Mouse (Mus musculus) heart, postnatal 0 days (tissue): ENCODE results near the gene Cfap44. TPM values are rescaled to one million over a fixed set of nuclear protein-coding genes. Genes with fewer than 3 reads are reported as not detected.

ENCODE experiments used
- ATAC-seq: fragments of 200-750 bp; cut with Nextera tagmentation; 2 replicates; pipeline ENCODE4 v1.8.0; 2017; ENCODE audit warnings: low read depth, moderate number of reproducible peaks, moderate library complexity; ENCODE audit not compliant: insufficient read depth
- DNase-seq: peaks from one replicate; pipeline ENCODE4 v3.0.0-alpha.2; 2016; ENCODE audit warnings: low spot score
- H3K27ac ChIP-seq: fragments of 300-500 bp; sonication (generic); 2 replicates; pipeline ENCODE4 v1.5.1; 2014; ENCODE audit warnings: low read depth, mild to moderate bottlenecking
- H3K27me3 ChIP-seq: fragments of 300-500 bp; sonication (generic); 2 replicates; pipeline ENCODE4 v1.6.1; 2014; ENCODE audit warnings: low read length, mixed read lengths; ENCODE audit not compliant: control insufficient read depth, insufficient read depth
- H3K36me3 ChIP-seq: fragments of 300-500 bp; sonication (generic); replicated peaks from 2 replicates; pipeline ENCODE4 v1.6.1; 2014; ENCODE audit warnings: low read length, mixed read lengths; ENCODE audit not compliant: control insufficient read depth, insufficient read depth
- H3K4me1 ChIP-seq: fragments of 300-500 bp; sonication (generic); 2 replicates; pipeline ENCODE4 v1.6.1; 2014; ENCODE audit warnings: antibody characterized with exemption; ENCODE audit not compliant: control insufficient read depth, insufficient read depth
- H3K4me2 ChIP-seq: fragments of 300-500 bp; sonication (generic); 2 replicates; pipeline ENCODE4 v1.6.1; 2014; ENCODE audit warnings: low read depth, mild to moderate bottlenecking, low read length, moderate library complexity
- H3K4me3 ChIP-seq: fragments of 300-500 bp; sonication (generic); 2 replicates; pipeline ENCODE4 v1.5.1; 2014; ENCODE audit warnings: low read depth, low read length
- H3K9ac ChIP-seq: fragments of 300-500 bp; sonication (generic); replicated peaks from 2 replicates; pipeline ENCODE4 v1.6.1; 2014; ENCODE audit warnings: low read depth, low read length, mixed read lengths
- H3K9me3 ChIP-seq: fragments of 300-500 bp; sonication (generic); replicated peaks from 2 replicates; pipeline ENCODE4 v1.6.1; 2016; ENCODE audit warnings: low read length; ENCODE audit not compliant: control insufficient read depth
- CTCF ChIP-seq: IDR thresholded peaks from 2 replicates; pipeline ENCODE4 v1.5.1; 2016; ENCODE audit warnings: antibody characterized with exemption, control low read depth, low read depth
- EP300 ChIP-seq: IDR thresholded peaks from 2 replicates; pipeline ENCODE4 v1.6.1; 2016; ENCODE audit warnings: antibody characterized with exemption, low read depth
- WGBS: fragments of 180-500 bp; shearing (Covaris S2); extraction: QIAGEN DNeasy Blood & Tissue Kit; methylation state at CpG from one replicate; pipeline ENCODE4 v1.1.7; 2014; 5-methylcytosine and 5-hydroxymethylcytosine counted together
- polyA plus RNA-seq: library from polyadenylated mRNA; unstranded; fragments of >200 nt; fragmentation: Nextera tagmentation; extraction: Ambion mirVana; gene quantifications from 2 replicates; pipeline ENCODE4 v1.2.1, GENCODE M21; 2015
- total RNA-seq: library from RNA; depleted of rRNA; stranded (reverse); fragments of >200 nt; gene quantifications from 2 replicates; pipeline ENCODE4 v1.2.3, GENCODE M21; 2014; ENCODE audit warnings: low replicate concordance

Gene Cfap44
- total and polyA plus RNA-seq, 2 experiments from 2014 or later = not detected

GRCm38 (mm10) chr16:44496971-44497464 is 102.4 kb downstream of the Cfap44 start:
- H3K4me2 ChIP-seq = no peak overlapping the region
- WGBS = 78% methylated on average over 15 of the region's 15 CpGs
- DNase-seq = no peak
- no peak for ATAC-seq
- no peaks in the 10 kb centered on the region for H3K4me1 ChIP-seq
- no peak for TF ChIP-seq EP300
- no peak for TF ChIP-seq CTCF
- no peak overlapping the region for H3K4me3 ChIP-seq
- no peak overlapping the region for H3K27ac ChIP-seq
- H3K9me3 ChIP-seq = no peaks in the 10 kb centered on the region
- H3K9ac ChIP-seq = no peak overlapping the region
- peaks cover 36% of the 10 kb centered on the region for H3K36me3 ChIP-seq
- H3K27me3 ChIP-seq = no peaks in the 10 kb centered on the region

GRCm38 (mm10) chr16:44498447-44498846 is 103.9 kb downstream of the Cfap44 start:
- no peaks in the 10 kb centered on the region for H3K9me3 ChIP-seq
- no peak for TF ChIP-seq EP300
- no peak for TF ChIP-seq CTCF
- no peaks in the 10 kb centered on the region for H3K27me3 ChIP-seq
- 85% methylated on average over 3 of the region's 3 CpGs for WGBS
- no peak overlapping the region for H3K9ac ChIP-seq
- peaks cover 36% of the 10 kb centered on the region for H3K36me3 ChIP-seq
- no peak overlapping the region for H3K27ac ChIP-seq
- H3K4me1 ChIP-seq = 0 out of 2 replicates have a peak, but pooled peaks cover 8% of the 10 kb centered on the region
- DNase-seq (no peak), ATAC-seq (no peak)
- no peak overlapping the region for H3K4me3 ChIP-seq
- no peak overlapping the region for H3K4me2 ChIP-seq

GRCm38 (mm10) chr16:44501783-44502182 is 107.2 kb downstream of the Cfap44 start:
- ATAC-seq = no peak
- no peak for TF ChIP-seq CTCF
- no peak for TF ChIP-seq EP300
- WGBS = 82% methylated on average over 10 of the region's 10 CpGs
- Histone ChIP-seq H3K4me2 (no peak overlapping the region), H3K4me3 (no peak overlapping the region), H3K27ac (no peak overlapping the region), H3K4me1 (0 out of 2 replicates have a peak, but pooled peaks cover 8% of the 10 kb centered on the region), H3K9ac (no peak overlapping the region), H3K27me3 (no peaks in the 10 kb centered on the region), H3K9me3 (no peaks in the 10 kb centered on the region), H3K36me3 (peaks cover 36% of the 10 kb centered on the region)
- DNase-seq = no peak

- peaks cover 35% of the 10 kb centered on the region for H3K36me3 ChIP-seq
These were observed 107.7 kb downstream of the Cfap44 start for GRCm38 (mm10) chr16:44502325-44502724.

GRCm38 (mm10) chr16:44502895-44503575 is 108.4 kb downstream of the Cfap44 start:
- Histone ChIP-seq H3K9ac (no peak overlapping the region), H3K27me3 (no peaks in the 10 kb centered on the region), H3K4me2 (no peak overlapping the region), H3K27ac (no peak overlapping the region), H3K4me3 (no peak overlapping the region), H3K36me3 (peaks cover 28% of the 10 kb centered on the region), H3K9me3 (no peaks in the 10 kb centered on the region), H3K4me1 (0 out of 2 replicates have a peak, but pooled peaks cover 8% of the 10 kb centered on the region)
- ATAC-seq (peak; percentile 76), DNase-seq (peak; percentile 65)
- 30% methylated on average over 8 of the region's 8 CpGs for WGBS
- no peak for TF ChIP-seq CTCF
- TF ChIP-seq EP300 = no peak; the same call in 1 of the 2 replicates

More at GRCm38 (mm10) chr16:44502325-44502724, 107.7 kb downstream of the Cfap44 start:
- no peak overlapping the region for H3K4me3 ChIP-seq
- no peaks in the 10 kb centered on the region for H3K9me3 ChIP-seq
- no peaks in the 10 kb centered on the region for H3K27me3 ChIP-seq
- WGBS = 53% methylated on average over 7 of the region's 7 CpGs
- ATAC-seq (no peak), DNase-seq (no peak)
- no peak overlapping the region for H3K9ac ChIP-seq
- 0 out of 2 replicates have a peak, but pooled peaks cover 8% of the 10 kb centered on the region for H3K4me1 ChIP-seq
- TF ChIP-seq CTCF (no peak), EP300 (no peak)
- no peak overlapping the region for H3K4me2 ChIP-seq
- H3K27ac ChIP-seq = 0 out of 2 replicates have a peak overlapping the region, but pooled peaks have one; percentile 1
